Mouse (Mus musculus): Measurements from ENCODE around the gene Hist1h1c. TPM values are rescaled to one million over a fixed set of nuclear protein-coding genes. Genes with fewer than 3 reads are reported as not detected.
"Not testable (repeated sequence)": the region's sequence is repeated elsewhere in the genome, so short reads cannot be mapped to it uniquely, and the experiment has no call there.

The Hist1h1c gene
- polyA plus RNA-seq, 1 experiment = 68.0 TPM

GRCm38 (mm10) chr13:23757921-23758320, 19.3 kb downstream of the Hist1h1c start:
- no peaks in the 10 kb centered on the region for H3K27me3 ChIP-seq (ENCODE audit: control insufficient read depth, insufficient read depth, low read length)
- H3K36me3 ChIP-seq (ENCODE audit: control insufficient read depth, insufficient read depth, low read length) = no peaks in the 10 kb centered on the region
- no peak overlapping the region for H3K4me3 ChIP-seq (ENCODE audit: low read depth, low read length)
- no peak overlapping the region for H3K27ac ChIP-seq (ENCODE audit: insufficient read depth, low read depth, low read length)
- H3K4me1 ChIP-seq (ENCODE audit: control insufficient read depth, insufficient read depth, insufficient read length, low read length) = peaks cover 6% of the 10 kb centered on the region; the same call in 1 of the 2 replicates
- no peak for TF ChIP-seq POLR2A (IDR thresholded peaks at IDR 0.05; ENCODE audit: low read depth, low read length)
- TF ChIP-seq CTCF (IDR thresholded peaks at IDR 0.05; ENCODE audit: extremely low read depth, insufficient read length, insufficient replicate concordance, low read depth, low read length) = no peak
- WGBS = 31% methylated on average over 3 of the region's 3 CpGs

- WGBS = 87% methylated on average over 3 of the region's 3 CpGs
- Histone ChIP-seq H3K4me1 (ENCODE audit: control insufficient read depth, insufficient read depth, insufficient read length, low read length) (peaks cover 12% of the 10 kb centered on the region), H3K36me3 (ENCODE audit: control insufficient read depth, insufficient read depth, low read length) (no peaks in the 10 kb centered on the region), H3K4me3 (ENCODE audit: low read depth, low read length) (no peak overlapping the region), H3K27me3 (ENCODE audit: control insufficient read depth, insufficient read depth, low read length) (no peaks in the 10 kb centered on the region), H3K27ac (ENCODE audit: insufficient read depth, low read depth, low read length) (no peak overlapping the region)
- TF ChIP-seq POLR2A (IDR thresholded peaks at IDR 0.05; ENCODE audit: low read depth, low read length) (no peak), CTCF (IDR thresholded peaks at IDR 0.05; ENCODE audit: extremely low read depth, insufficient read length, insufficient replicate concordance, low read depth, low read length) (no peak)
Observed at GRCm38 (mm10) chr13:23759251-23759771, 20.7 kb downstream of the Hist1h1c start.

GRCm38 (mm10) chr13:23759916-23760239, 21.3 kb downstream of the Hist1h1c start:
- Histone ChIP-seq H3K27ac (ENCODE audit: insufficient read depth, low read depth, low read length) (0 out of 2 replicates have a peak overlapping the region, but pooled peaks have one; percentile 51), H3K4me3 (ENCODE audit: low read depth, low read length) (no peak overlapping the region), H3K4me1 (ENCODE audit: control insufficient read depth, insufficient read depth, insufficient read length, low read length) (peaks cover 14% of the 10 kb centered on the region), H3K27me3 (ENCODE audit: control insufficient read depth, insufficient read depth, low read length) (no peaks in the 10 kb centered on the region), H3K36me3 (ENCODE audit: control insufficient read depth, insufficient read depth, low read length) (no peaks in the 10 kb centered on the region)
- 70% methylated on average over 1 of the region's 1 CpGs for WGBS
- TF ChIP-seq CTCF (IDR thresholded peaks at IDR 0.05; ENCODE audit: extremely low read depth, insufficient read length, insufficient replicate concordance, low read depth, low read length) = no peak
- no peak for TF ChIP-seq POLR2A (IDR thresholded peaks at IDR 0.05; ENCODE audit: low read depth, low read length)

GRCm38 (mm10) chr13:23760240-23760971, 21.8 kb downstream of the Hist1h1c start:
- H3K27me3 ChIP-seq (ENCODE audit: control insufficient read depth, insufficient read depth, low read length) = no peaks in the 10 kb centered on the region
- H3K36me3 ChIP-seq (ENCODE audit: control insufficient read depth, insufficient read depth, low read length) = no peaks in the 10 kb centered on the region
- WGBS = 2% methylated on average over 24 of the region's 27 CpGs
- H3K27ac ChIP-seq (ENCODE audit: insufficient read depth, low read depth, low read length) = peak overlapping the region; percentile 51; the same call in 1 of the 2 replicates
- H3K4me3 ChIP-seq (ENCODE audit: low read depth, low read length) = peak overlapping the region; percentile 71
- TF ChIP-seq CTCF (IDR thresholded peaks at IDR 0.05; ENCODE audit: extremely low read depth, insufficient read length, insufficient replicate concordance, low read depth, low read length) = no peak
- TF ChIP-seq POLR2A (IDR thresholded peaks at IDR 0.05; ENCODE audit: low read depth, low read length) = no peak
- peaks cover 14% of the 10 kb centered on the region for H3K4me1 ChIP-seq (ENCODE audit: control insufficient read depth, insufficient read depth, insufficient read length, low read length)

GRCm38 (mm10) chr13:23760972-23761864, 22.6 kb downstream of the Hist1h1c start, which contains the start of gene Hist1h4a:
Hist1h4a (minus strand) TSS chr13:23761230.
- Histone ChIP-seq H3K36me3 (ENCODE audit: control insufficient read depth, insufficient read depth, low read length) (no peaks in the 10 kb centered on the region), H3K4me1 (ENCODE audit: control insufficient read depth, insufficient read depth, insufficient read length, low read length) (peaks cover 14% of the 10 kb centered on the region), H3K27ac (ENCODE audit: insufficient read depth, low read depth, low read length) (peak within 1 kb of the TSS; percentile 90), H3K27me3 (ENCODE audit: control insufficient read depth, insufficient read depth, low read length) (no peaks in the 10 kb centered on the region), H3K4me3 (ENCODE audit: low read depth, low read length) (peak within 1 kb of the TSS; percentile 71)
- WGBS = under 1% methylated on average over 70 of the region's 72 CpGs
- TF ChIP-seq POLR2A (IDR thresholded peaks at IDR 0.05; ENCODE audit: low read depth, low read length) (peak; percentile 44), CTCF (IDR thresholded peaks at IDR 0.05; ENCODE audit: extremely low read depth, insufficient read length, insufficient replicate concordance, low read depth, low read length) (no peak)

- not testable (repeated sequence) for H3K36me3 ChIP-seq (ENCODE audit: control insufficient read depth, insufficient read depth, low read length); H3K27me3 ChIP-seq (ENCODE audit: control insufficient read depth, insufficient read depth, low read length)
- H3K4me1 ChIP-seq (ENCODE audit: control insufficient read depth, insufficient read depth, insufficient read length, low read length) = peaks cover 18% of the 10 kb centered on the region
- peak within 1 kb of the TSS; percentile 71 for H3K4me3 ChIP-seq (ENCODE audit: low read depth, low read length)
- H3K27ac ChIP-seq (ENCODE audit: insufficient read depth, low read depth, low read length) = peak within 1 kb of the TSS; percentile 90
- under 1% methylated on average over 29 of the region's 52 CpGs for WGBS
- peak; percentile 55; the same call in 1 of the 2 replicates for TF ChIP-seq POLR2A (IDR thresholded peaks at IDR 0.05; ENCODE audit: low read depth, low read length)
Observed at GRCm38 (mm10) chr13:23761871-23762821, 23.5 kb downstream of the Hist1h1c start, which contains the start of gene Hist1h3a. Hist1h3a (minus strand) TSS chr13:23762386.
